Mouse (Mus musculus) stomach, embryonic 14.5 days (tissue): ENCODE data around the gene Slc22a23. TPM values are rescaled to one million over a fixed set of nuclear protein-coding genes. Genes with fewer than 3 reads are reported as not detected.

Experiments
- ATAC-seq: fragments of 200-750 bp; cut with Nextera tagmentation; 2 replicates; pipeline ENCODE4 v1.8.0; 2017; ENCODE audit warnings: low read depth, moderate TSS enrichment; ENCODE audit not compliant: insufficient number of reproducible peaks, insufficient read depth, low FRiP score
- H3K27ac ChIP-seq: fragments of 300-500 bp; sonication (generic); 2 replicates; pipeline ENCODE4 v1.5.1; 2014; ENCODE audit warnings: mild to moderate bottlenecking, low read length, moderate library complexity, mixed read lengths
- H3K27me3 ChIP-seq: fragments of 300-500 bp; sonication (generic); 2 replicates; pipeline ENCODE4 v1.6.1; 2014; ENCODE audit warnings: low read length, control low read depth, mixed read lengths; ENCODE audit not compliant: control insufficient read depth, insufficient read depth
- H3K36me3 ChIP-seq: fragments of 300-500 bp; sonication (generic); 2 replicates; pipeline ENCODE4 v1.6.1; 2014; ENCODE audit warnings: mild to moderate bottlenecking, control low read depth, low read length, moderate library complexity, mixed read lengths; ENCODE audit not compliant: control insufficient read depth, insufficient read depth
- H3K4me1 ChIP-seq: fragments of 300-500 bp; sonication (generic); 2 replicates; pipeline ENCODE4 v1.6.1; 2014; ENCODE audit warnings: low read length, control low read depth, mixed read lengths; ENCODE audit not compliant: control insufficient read depth, insufficient read depth
- H3K4me2 ChIP-seq: fragments of 300-500 bp; sonication (generic); replicated peaks from 2 replicates; pipeline ENCODE4 v1.6.1; 2014; ENCODE audit warnings: low read depth, low read length, control low read depth
- H3K4me3 ChIP-seq: fragments of 300-500 bp; sonication (generic); 2 replicates; pipeline ENCODE4 v1.5.1; 2014; ENCODE audit warnings: low read depth, low read length, control low read depth
- H3K9ac ChIP-seq: fragments of 300-500 bp; sonication (generic); replicated peaks from 2 replicates; pipeline ENCODE4 v1.6.1; 2014; ENCODE audit warnings: low read depth, mild to moderate bottlenecking, control low read depth, low read length, moderate library complexity, mixed read lengths
- H3K9me3 ChIP-seq: fragments of 300-500 bp; sonication (generic); 2 replicates; pipeline ENCODE4 v1.6.1; 2016; ENCODE audit warnings: low read depth, low read length, control low read depth; ENCODE audit not compliant: control insufficient read depth
- WGBS: fragments of 180-500 bp; shearing (Covaris S2); extraction: QIAGEN DNeasy Blood & Tissue Kit; methylation state at CpG from one replicate; pipeline ENCODE4 v1.1.7; 2014; 5-methylcytosine and 5-hydroxymethylcytosine counted together
- polyA plus RNA-seq: library from polyadenylated mRNA; unstranded; fragments of >200 nt; fragmentation: Nextera tagmentation; extraction: Ambion mirVana; gene quantifications from 2 replicates; pipeline ENCODE4 v1.2.1, GENCODE M21; 2014

Gene Slc22a23
- polyA plus RNA-seq, 1 experiment from 2014 or later = 4.9 TPM

GRCm38 (mm10) chr13:34214855-34215254 lies 130.1 kb downstream of the Slc22a23 start:
- 80% methylated on average over 3 of the region's 3 CpGs for WGBS
- Histone ChIP-seq H3K4me3 (no peak overlapping the region), H3K9ac (no peak overlapping the region), H3K27me3 (no peaks in the 10 kb centered on the region), H3K4me2 (no peak overlapping the region), H3K27ac (no peak overlapping the region), H3K9me3 (no peaks in the 10 kb centered on the region), H3K4me1 (no peaks in the 10 kb centered on the region; the same call in 1 of the 2 replicates), H3K36me3 (no peaks in the 10 kb centered on the region)
- no peak for ATAC-seq

GRCm38 (mm10) chr13:34212735-34213212 lies 132.2 kb downstream of the Slc22a23 start:
- Histone ChIP-seq H3K36me3 (no peaks in the 10 kb centered on the region), H3K4me3 (no peak overlapping the region), H3K9ac (no peak overlapping the region), H3K27ac (peak overlapping the region; percentile 34; the same call in 1 of the 2 replicates), H3K4me2 (no peak overlapping the region), H3K4me1 (no peaks in the 10 kb centered on the region; the same call in 1 of the 2 replicates), H3K9me3 (no peaks in the 10 kb centered on the region), H3K27me3 (no peaks in the 10 kb centered on the region)
- 55% methylated on average over 10 of the region's 10 CpGs for WGBS
- ATAC-seq = peak; percentile 73

GRCm38 (mm10) chr13:34211261-34211775 lies 133.7 kb downstream of the Slc22a23 start:
- Histone ChIP-seq H3K27me3 (no peaks in the 10 kb centered on the region), H3K4me1 (no peaks in the 10 kb centered on the region; the same call in 1 of the 2 replicates), H3K9ac (no peak overlapping the region), H3K27ac (no peak overlapping the region), H3K4me3 (no peak overlapping the region), H3K9me3 (no peaks in the 10 kb centered on the region), H3K36me3 (no peaks in the 10 kb centered on the region), H3K4me2 (no peak overlapping the region)
- ATAC-seq = no peak
- 65% methylated on average over 4 of the region's 4 CpGs for WGBS

- H3K4me1 ChIP-seq = no peaks in the 10 kb centered on the region
- H3K27ac ChIP-seq = no peak overlapping the region; the same call in 1 of the 2 replicates
- WGBS = 64% methylated on average over 6 of the region's 6 CpGs
- no peaks in the 10 kb centered on the region for H3K27me3 ChIP-seq
- ATAC-seq = peak; percentile 86
- no peaks in the 10 kb centered on the region for H3K36me3 ChIP-seq
- no peaks in the 10 kb centered on the region for H3K9me3 ChIP-seq
- no peak overlapping the region for H3K9ac ChIP-seq
- no peak overlapping the region for H3K4me2 ChIP-seq
- no peak overlapping the region for H3K4me3 ChIP-seq
Measured at GRCm38 (mm10) chr13:34207714-34208470, 137.1 kb downstream of the Slc22a23 start.

- Histone ChIP-seq H3K9ac (no peak overlapping the region), H3K27ac (no peak overlapping the region), H3K9me3 (no peaks in the 10 kb centered on the region), H3K4me3 (no peak overlapping the region), H3K36me3 (no peaks in the 10 kb centered on the region), H3K4me1 (no peaks in the 10 kb centered on the region), H3K4me2 (no peak overlapping the region), H3K27me3 (no peaks in the 10 kb centered on the region)
- WGBS = 93% methylated on average over 3 of the region's 3 CpGs
- no peak for ATAC-seq
Measured at GRCm38 (mm10) chr13:34205216-34205615, 139.8 kb downstream of the Slc22a23 start.

GRCm38 (mm10) chr13:34195676-34196075 lies 149.3 kb downstream of the Slc22a23 start:
- H3K9ac ChIP-seq = no peak overlapping the region
- H3K27ac ChIP-seq = no peak overlapping the region
- no peaks in the 10 kb centered on the region for H3K9me3 ChIP-seq
- peaks cover 8% of the 10 kb centered on the region; the same call in 1 of the 2 replicates for H3K4me1 ChIP-seq
- no peaks in the 10 kb centered on the region for H3K27me3 ChIP-seq
- ATAC-seq = no peak
- no peak overlapping the region for H3K4me2 ChIP-seq
- H3K36me3 ChIP-seq = no peaks in the 10 kb centered on the region
- H3K4me3 ChIP-seq = no peak overlapping the region
- 100% methylated on average over 1 of the region's 1 CpGs for WGBS

- Histone ChIP-seq H3K36me3 (no peaks in the 10 kb centered on the region), H3K4me3 (no peak overlapping the region), H3K9me3 (no peaks in the 10 kb centered on the region), H3K4me1 (peaks cover 8% of the 10 kb centered on the region; the same call in 1 of the 2 replicates), H3K9ac (no peak overlapping the region), H3K4me2 (no peak overlapping the region), H3K27me3 (no peaks in the 10 kb centered on the region), H3K27ac (no peak overlapping the region)
- WGBS = 58% methylated on average over 8 of the region's 8 CpGs
- 0 out of 2 replicates have a peak, but pooled peaks have one; percentile 18 for ATAC-seq
Measured at GRCm38 (mm10) chr13:34193384-34193783, 151.6 kb downstream of the Slc22a23 start.

- peak; percentile 64 for ATAC-seq
- H3K9ac ChIP-seq = no peak overlapping the region
- H3K4me3 ChIP-seq = no peak overlapping the region
- 72% methylated on average over 8 of the region's 8 CpGs for WGBS
- no peaks in the 10 kb centered on the region for H3K9me3 ChIP-seq
- no peaks in the 10 kb centered on the region for H3K36me3 ChIP-seq
- no peaks in the 10 kb centered on the region for H3K27me3 ChIP-seq
- peaks cover 8% of the 10 kb centered on the region; the same call in 1 of the 2 replicates for H3K4me1 ChIP-seq
- no peak overlapping the region for H3K4me2 ChIP-seq
- H3K27ac ChIP-seq = no peak overlapping the region
Measured at GRCm38 (mm10) chr13:34192414-34193191, 152.4 kb downstream of the Slc22a23 start.
